Mouse (Mus musculus): ENCODE measurements around the gene Lss. TPM values are rescaled to one million over a fixed set of nuclear protein-coding genes. Genes with fewer than 3 reads are reported as not detected.

The Lss gene
- total and polyA plus RNA-seq, 3 experiments, result 26.3 to 28.3 (median 27.5) TPM

DNA sequence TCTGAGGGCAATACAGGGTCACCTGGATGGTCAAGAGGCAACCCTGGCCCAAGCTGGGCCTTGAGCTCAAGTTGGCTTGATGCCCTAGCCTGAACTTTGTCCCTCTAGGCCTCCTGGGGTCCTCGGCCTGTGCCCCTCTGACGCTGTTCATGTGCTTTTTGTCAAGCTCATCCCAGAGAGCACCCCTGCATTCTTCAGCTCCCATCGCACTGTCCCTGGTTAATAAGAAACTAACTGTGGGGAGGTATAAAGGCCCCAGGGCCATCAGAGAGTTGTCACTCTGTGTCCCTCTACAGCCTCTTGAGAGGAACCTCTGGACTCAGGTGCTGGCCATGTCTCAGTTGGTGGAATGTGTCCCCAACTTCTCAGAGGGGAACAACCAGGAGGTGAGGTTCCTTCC, 44.0 kb downstream of the Lss start, which contains the start of gene Ftcd:
Gene Ftcd, plus strand, starts transcription at position 275 of the 400 bp plus-strand sequence.
- no peaks in the 10 kb centered on the region for H3K79me2 ChIP-seq (ENCODE audit: control insufficient read depth, insufficient read depth, low read length, poor library complexity)
- no peaks in the 10 kb centered on the region for H3K36me3 ChIP-seq (ENCODE audit: control insufficient read depth in 1 of 2, insufficient read depth in 2 of 2, low read length in 2 of 2)
- no peaks in the 10 kb centered on the region for H3K27me3 ChIP-seq (ENCODE audit: control insufficient read depth in 1 of 2, insufficient read depth in 2 of 2, low read length in 2 of 2)
- H3K9me3 ChIP-seq (replicated peaks; ENCODE audit: insufficient read depth, low read length), result no peaks in the 10 kb centered on the region
- H3K9ac ChIP-seq (ENCODE audit: control insufficient read depth, low read depth, low read length, poor library complexity, severe bottlenecking), result no peak within 1 kb of the TSS
- DNase-seq (ENCODE audit: low read depth, low spot score), result no peak
- no peak within 1 kb of the TSS for H3K27ac ChIP-seq (ENCODE audit: control insufficient read depth, low read depth, low read length)
- no peak for TF ChIP-seq CHD2 (IDR thresholded peaks at IDR 0.05; ENCODE audit: low read length)
- no peak for TF ChIP-seq TCF12 (IDR thresholded peaks at IDR 0.05; ENCODE audit: low read depth, low read length)
- no peak for TF ChIP-seq ETS1 (IDR thresholded peaks at IDR 0.05; ENCODE audit: low read depth, low read length)
- no peak for TF ChIP-seq NELFE (IDR thresholded peaks at IDR 0.05; ENCODE audit: low read depth, low read length)
- TF ChIP-seq TBP (IDR thresholded peaks at IDR 0.05; ENCODE audit: low read depth, low read length), result no peak
- no peak for TF ChIP-seq MYC (IDR thresholded peaks at IDR 0.05; ENCODE audit: low read depth, low read length)
- no peak for TF ChIP-seq TAL1 (IDR thresholded peaks at IDR 0.05; ENCODE audit: low read length)
- TF ChIP-seq CTCF (IDR thresholded peaks at IDR 0.05 in 2 of 3, conservative IDR thresholded peaks at IDR 0.05 in 1 of 3; ENCODE audit: control insufficient read depth in 1 of 3, insufficient read depth in 1 of 3, low read depth in 2 of 3, low read length in 3 of 3, poor library complexity in 1 of 3, severe bottlenecking in 1 of 3), result no peak
- no peak for TF ChIP-seq GATA1 (IDR thresholded peaks at IDR 0.05; ENCODE audit: low read depth, low read length)
- no peak for TF ChIP-seq USF1 (IDR thresholded peaks at IDR 0.05; ENCODE audit: low read depth, low read length)
- no peak for TF ChIP-seq MAZ (IDR thresholded peaks at IDR 0.05; ENCODE audit: low read depth, low read length)
- TF ChIP-seq E2F4 (IDR thresholded peaks at IDR 0.05; ENCODE audit: borderline replicate concordance, low read depth, low read length), result no peak
- TF ChIP-seq HCFC1 (IDR thresholded peaks at IDR 0.05; ENCODE audit: low read depth, low read length), result no peak
- no peak within 1 kb of the TSS for H3K4me3 ChIP-seq (ENCODE audit: control insufficient read depth in 1 of 2, insufficient read depth in 1 of 2, low read depth in 2 of 2, low read length in 2 of 2)
- 0 out of 4 replicates have a peak, but pooled peaks cover 0 to 3% of the 10 kb centered on the region in 2 experiments for H3K4me1 ChIP-seq (ENCODE audit: control insufficient read depth in 1 of 2, insufficient read depth in 2 of 2, low read length in 2 of 2)

GRCm38 (mm10) chr10:76576920-76577319, 45.5 kb downstream of the Lss start:
- Histone ChIP-seq H3K36me3 (ENCODE audit: control insufficient read depth in 1 of 2, insufficient read depth in 2 of 2, low read length in 2 of 2) (no peaks in the 10 kb centered on the region), H3K79me2 (ENCODE audit: control insufficient read depth, insufficient read depth, low read length, poor library complexity) (no peaks in the 10 kb centered on the region), H3K4me3 (ENCODE audit: control insufficient read depth in 1 of 2, insufficient read depth in 1 of 2, low read depth in 2 of 2, low read length in 2 of 2) (no peak overlapping the region), H3K27me3 (ENCODE audit: control insufficient read depth in 1 of 2, insufficient read depth in 2 of 2, low read length in 2 of 2) (no peaks in the 10 kb centered on the region), H3K4me1 (ENCODE audit: control insufficient read depth in 1 of 2, insufficient read depth in 2 of 2, low read length in 2 of 2) (no peaks in the 10 kb centered on the region), H3K9ac (ENCODE audit: control insufficient read depth, low read depth, low read length, poor library complexity, severe bottlenecking) (no peak overlapping the region), H3K9me3 (replicated peaks; ENCODE audit: insufficient read depth, low read length) (no peaks in the 10 kb centered on the region), H3K27ac (ENCODE audit: control insufficient read depth, low read depth, low read length) (no peak overlapping the region)
- TF ChIP-seq ZC3H11A (IDR thresholded peaks at IDR 0.05; ENCODE audit: low read depth, low read length), result no peak
- no peak for TF ChIP-seq JUND (IDR thresholded peaks at IDR 0.05; ENCODE audit: low read depth, low read length)
- TF ChIP-seq POLR2A (IDR thresholded peaks at IDR 0.05; ENCODE audit: control insufficient read depth in 1 of 2, insufficient read depth in 1 of 2, low read depth in 1 of 2, low read length in 2 of 2, poor library complexity in 1 of 2), result no peak
- TF ChIP-seq CHD1 (IDR thresholded peaks at IDR 0.05; ENCODE audit: low read depth, low read length), result no peak
- TF ChIP-seq NRF1 (IDR thresholded peaks at IDR 0.05; ENCODE audit: insufficient read depth, low read depth, low read length, poor library complexity, severe bottlenecking), result no peak
- no peak for DNase-seq (ENCODE audit: low read depth, low spot score)
